8 mouse cellular contexts compared by ENCODE assay signal in genomic region chr4:120569025-120569424, GRCm38 (mm10). TPM values are rescaled to one million over a fixed set of nuclear protein-coding genes. Genes with fewer than 3 reads are reported as not detected.
DNase-seq lines count a peak whose midpoint lies in the region; ATAC-seq and TF ChIP-seq lines count a peak whose summit lies in the region.

No protein-coding gene starts in this region.

- H3K4me3 ChIP-seq in layer of hippocampus, adult 2 months, result peak overlapping the region; percentile 70
- H3K4me3 ChIP-seq in embryonic facial prominence, embryonic 10.5 days, result peak overlapping the region; percentile 90
- peak overlapping the region; percentile 68 for H3K4me3 ChIP-seq in hindbrain, embryonic 11.5 days (ENCODE audit: low read depth, low read length)
- H3K4me3 ChIP-seq in stomach, embryonic 14.5 days (ENCODE audit: low read depth, low read length), result peak overlapping the region; percentile 81

- peak overlapping the region; percentile 97; the same call in 1 of the 2 replicates for H3K27ac ChIP-seq in layer of hippocampus, adult 2 months
- peak overlapping the region; percentile 98 for H3K27ac ChIP-seq in embryonic facial prominence, embryonic 10.5 days (replicated peaks)
- H3K27ac ChIP-seq in hindbrain, embryonic 11.5 days (ENCODE audit: low read depth, low read length), result no peak overlapping the region
- H3K27ac ChIP-seq in stomach, embryonic 14.5 days (ENCODE audit: low read length), result no peak overlapping the region; the same call in 1 of the 2 replicates

- H3K9me3 ChIP-seq in embryonic facial prominence, embryonic 10.5 days, result no peaks in the 10 kb centered on the region
- no peaks in the 10 kb centered on the region for H3K9me3 ChIP-seq in hindbrain, embryonic 11.5 days (ENCODE audit: control insufficient read depth, low read length)
- H3K9me3 ChIP-seq in stomach, embryonic 14.5 days (ENCODE audit: control insufficient read depth, low read depth, low read length), result no peaks in the 10 kb centered on the region

- peaks cover 31% of the 10 kb centered on the region for H3K36me3 ChIP-seq in embryonic facial prominence, embryonic 10.5 days (replicated peaks)
- H3K36me3 ChIP-seq in hindbrain, embryonic 11.5 days (ENCODE audit: control insufficient read depth, insufficient read depth, low read length), result peaks cover 4% of the 10 kb centered on the region; the same call in 1 of the 2 replicates
- H3K36me3 ChIP-seq in stomach, embryonic 14.5 days (ENCODE audit: control insufficient read depth, insufficient read depth, low read length), result peaks cover 11% of the 10 kb centered on the region

- peak overlapping the region; percentile 81 for H3K4me2 ChIP-seq in hindbrain, embryonic 11.5 days (replicated peaks; ENCODE audit: low read depth, low read length)
- peak overlapping the region; percentile 73 for H3K4me2 ChIP-seq in stomach, embryonic 14.5 days (replicated peaks; ENCODE audit: low read depth, low read length)

- DNase-seq in layer of hippocampus, adult 2 months (ENCODE audit: low spot score in 2 of 2), result no peak
- no peak for DNase-seq in layer of hippocampus, postnatal 25 days (ENCODE audit: extremely low spot score in 1 of 2, low spot score in 1 of 2)
- DNase-seq in embryonic facial prominence, embryonic 10.5 days (ENCODE audit: low spot score), result no peak
- peak; percentile 23 for DNase-seq in hindbrain, embryonic 11.5 days (ENCODE audit: low spot score)
- DNase-seq in liver, result peak; percentile 9
- no peak for DNase-seq in layer of hippocampus, adult 9-11 months
- DNase-seq in spleen, postnatal 10 days (ENCODE audit: low spot score in 2 of 2), result no peak

- H3K9ac ChIP-seq in hindbrain, embryonic 11.5 days (ENCODE audit: low read depth, low read length), result peak overlapping the region; percentile 95
- H3K9ac ChIP-seq in stomach, embryonic 14.5 days (replicated peaks; ENCODE audit: low read depth, low read length), result peak overlapping the region; percentile 74

- no peak for ATAC-seq in hindbrain, embryonic 11.5 days (ENCODE audit: low FRiP score)
- no peak for ATAC-seq in stomach, embryonic 14.5 days (ENCODE audit: insufficient number of reproducible peaks, insufficient read depth, low FRiP score, low read depth)

- H3K27me3 ChIP-seq in embryonic facial prominence, embryonic 10.5 days (replicated peaks; ENCODE audit: low read depth, poor library complexity, severe bottlenecking), result no peaks in the 10 kb centered on the region
- no peaks in the 10 kb centered on the region for H3K27me3 ChIP-seq in hindbrain, embryonic 11.5 days (ENCODE audit: control insufficient read depth, insufficient read depth, low read length)
- H3K27me3 ChIP-seq in stomach, embryonic 14.5 days (ENCODE audit: control insufficient read depth, insufficient read depth, low read length), result no peaks in the 10 kb centered on the region

- TF ChIP-seq CTCF in layer of hippocampus, adult 2 months (conservative IDR thresholded peaks at IDR 0.05), result no peak

- peaks cover 31% of the 10 kb centered on the region for H3K4me1 ChIP-seq in embryonic facial prominence, embryonic 10.5 days
- 0 out of 2 replicates have a peak, but pooled peaks cover 6% of the 10 kb centered on the region for H3K4me1 ChIP-seq in hindbrain, embryonic 11.5 days (replicated peaks; ENCODE audit: control insufficient read depth, insufficient read depth, low read length)
- peaks cover 26% of the 10 kb centered on the region; the same call in 1 of the 2 replicates for H3K4me1 ChIP-seq in stomach, embryonic 14.5 days (ENCODE audit: control insufficient read depth, insufficient read depth, low read length)

- WGBS in embryonic facial prominence, embryonic 10.5 days, result 14% methylated on average over 4 of the region's 4 CpGs
- WGBS in hindbrain, embryonic 11.5 days, result 10% methylated on average over 4 of the region's 4 CpGs
- 3% methylated on average over 4 of the region's 4 CpGs for WGBS in stomach, embryonic 14.5 days

RNA-seq across cellular contexts. Expression of gene Ctps, which starts 1.1 kb away (rescaled TPM):
- total RNA-seq in layer of hippocampus, adult 2 months (2021), result 10 to 100 TPM; 33.5 to 38.4 TPM
- 10 to 100 TPM; 40.1 to 41.7 TPM for total RNA-seq in layer of hippocampus, postnatal 25 days (2021)
- polyA plus RNA-seq in embryonic facial prominence, embryonic 10.5 days (2016; fragmentation: Nextera tagmentation; extraction: Ambion mirVana), result 135 and 145 TPM in 2 replicates
- 118 and 138 TPM in 2 replicates for polyA plus RNA-seq in hindbrain, embryonic 11.5 days (2014; fragmentation: Nextera tagmentation; extraction: Ambion mirVana)
- polyA plus RNA-seq in stomach, embryonic 14.5 days (2014; fragmentation: Nextera tagmentation; extraction: Ambion mirVana), result 79.7 and 88.2 TPM in 2 replicates

RNA-seq across cellular contexts. Expression of gene Gm8439, which starts 19.5 kb away (rescaled TPM):
- total RNA-seq in layer of hippocampus, adult 2 months (2021), result not detected
- total RNA-seq in layer of hippocampus, postnatal 25 days (2021), result not detected
- not detected in 2 replicates for polyA plus RNA-seq in embryonic facial prominence, embryonic 10.5 days (2016; fragmentation: Nextera tagmentation; extraction: Ambion mirVana)
- polyA plus RNA-seq in hindbrain, embryonic 11.5 days (2014; fragmentation: Nextera tagmentation; extraction: Ambion mirVana), result not detected in 2 replicates
- not detected in 2 replicates for polyA plus RNA-seq in stomach, embryonic 14.5 days (2014; fragmentation: Nextera tagmentation; extraction: Ambion mirVana)

RNA-seq across cellular contexts. Expression of gene Slfnl1, which starts 37.0 kb away (rescaled TPM):
- total RNA-seq in layer of hippocampus, adult 2 months (2021), result under 1 TPM; 0.27 to 0.33 TPM
- total RNA-seq in layer of hippocampus, postnatal 25 days (2021), result under 1 TPM; 0.25 to 0.33 TPM
- polyA plus RNA-seq in embryonic facial prominence, embryonic 10.5 days (2016; fragmentation: Nextera tagmentation; extraction: Ambion mirVana), result not detected in 2 replicates
- 0.12 TPM in 1 of 2 replicates, not detected in the other for polyA plus RNA-seq in hindbrain, embryonic 11.5 days (2014; fragmentation: Nextera tagmentation; extraction: Ambion mirVana)
- 0.14 TPM in 1 of 2 replicates, not detected in the other for polyA plus RNA-seq in stomach, embryonic 14.5 days (2014; fragmentation: Nextera tagmentation; extraction: Ambion mirVana)

Comparison
In these comparisons a context has a peak if more than half of its experiments do, and no peak if none do; other contexts are left out.
1. DNase-seq: peak in hindbrain, embryonic 11.5 days (single experiment) and liver (single experiment); none in layer of hippocampus, adult 2 months (0 of 2), layer of hippocampus, postnatal 25 days (0 of 2), embryonic facial prominence, embryonic 10.5 days (single experiment), layer of hippocampus, adult 9-11 months (single experiment) and spleen, postnatal 10 days (0 of 2).
2. H3K27ac ChIP-seq: peak in layer of hippocampus, adult 2 months (single experiment) and embryonic facial prominence, embryonic 10.5 days (single experiment); none in hindbrain, embryonic 11.5 days (single experiment) and stomach, embryonic 14.5 days (single experiment).
3. Peak in every context shown above with its lines, with median percentiles within 50 percentile points of each other: H3K4me3 ChIP-seq.